Mouse (Mus musculus): ENCODE measurements around the gene Pfdn2.

Gene Pfdn2

GRCm38 (mm10) chr1:171356814-171357213 is 11.3 kb downstream of the Pfdn2 start:
- DNase-seq = no peak

GRCm38 (mm10) chr1:171358421-171358820 is 13.0 kb downstream of the Pfdn2 start:
- DNase-seq = no peak

GRCm38 (mm10) chr1:171360253-171360652 is 14.8 kb downstream of the Pfdn2 start:
- no peak for DNase-seq

- DNase-seq = peak; percentile 78 to 87
Measured at GRCm38 (mm10) chr1:171360656-171361055, 15.2 kb downstream of the Pfdn2 start, which contains the start of gene Klhdc9. Gene Klhdc9, minus strand, starts transcription at chr1:171360798.

- peak; percentile 67 to 79 for DNase-seq
Measured at GRCm38 (mm10) chr1:171361106-171362103, 15.9 kb downstream of the Pfdn2 start.

- peak in 1 of 2 experiments; percentile 59 for DNase-seq
Measured at GRCm38 (mm10) chr1:171365934-171366333, 20.5 kb downstream of the Pfdn2 start.

GRCm38 (mm10) chr1:171369845-171370556 is 24.5 kb downstream of the Pfdn2 start, which contains the start of gene Nectin4:
Gene Nectin4, plus strand, starts transcription at chr1:171370099.
- peak; percentile 80 to 88 for DNase-seq

GRCm38 (mm10) chr1:171372880-171373279 is 27.4 kb downstream of the Pfdn2 start:
- DNase-seq = no peak

GRCm38 (mm10) chr1:171373946-171374345 is 28.5 kb downstream of the Pfdn2 start:
- DNase-seq = no peak

GRCm38 (mm10) chr1:171375646-171376097 is 30.2 kb downstream of the Pfdn2 start:
- peak; percentile 89 to 93 for DNase-seq

GRCm38 (mm10) chr1:171378298-171378697 is 32.8 kb downstream of the Pfdn2 start:
- DNase-seq = no peak

- DNase-seq = peak; percentile 77 to 85
Measured at GRCm38 (mm10) chr1:171379935-171380599, 34.6 kb downstream of the Pfdn2 start.

- no peak for DNase-seq
Measured at GRCm38 (mm10) chr1:171382096-171382620, 36.7 kb downstream of the Pfdn2 start.

- DNase-seq = no peak
Measured at GRCm38 (mm10) chr1:171384361-171384760, 38.9 kb downstream of the Pfdn2 start.

GRCm38 (mm10) chr1:171385171-171385570 is 39.7 kb downstream of the Pfdn2 start:
- no peak for DNase-seq

GRCm38 (mm10) chr1:171387099-171387498 is 41.6 kb downstream of the Pfdn2 start:
- DNase-seq = no peak

GRCm38 (mm10) chr1:171388376-171389102 is 43.1 kb downstream of the Pfdn2 start, which contains the start of gene Arhgap30:
Gene Arhgap30, plus strand, starts transcription at chr1:171388954.
- DNase-seq = peak; percentile 78 to 85

GRCm38 (mm10) chr1:171390101-171390500 is 44.6 kb downstream of the Pfdn2 start:
- peak; percentile 63 to 71 for DNase-seq

- DNase-seq = no peak
Measured at GRCm38 (mm10) chr1:171401821-171402220, 56.4 kb downstream of the Pfdn2 start.

GRCm38 (mm10) chr1:171402991-171403390 is 57.5 kb downstream of the Pfdn2 start:
- DNase-seq = no peak

GRCm38 (mm10) chr1:171407263-171407662 is 61.8 kb downstream of the Pfdn2 start:
- no peak for DNase-seq

All from lung, adult 18-20 months (tissue).